Mouse (Mus musculus) left cerebral cortex, adult 2 months (tissue): ENCODE measurements around the gene Eif3c. TPM values are rescaled to one million over a fixed set of nuclear protein-coding genes. Genes with fewer than 3 reads are reported as not detected.

ENCODE experiments used
- DNase-seq, 2 experiments: peaks; one replicate each; pipeline ENCODE4 v3.0.0; 2021 to 2022; ENCODE audit warnings: low spot score in 2 of 2, mixed read lengths in 1 of 2; ENCODE audit errors: extremely low spot score in 1 of 2
- H3K27ac ChIP-seq: fragments of 200-600 bp; 2 replicates; pipeline ENCODE4 v1.8.1; 2022
- H3K4me3 ChIP-seq: fragments of 200-600 bp; 2 replicates; pipeline ENCODE4 v1.8.1; 2022
- CTCF ChIP-seq: fragments of 200-600 bp; IDR thresholded peaks from 2 replicates; pipeline ENCODE4 v1.8.1; 2022; ENCODE audit warnings: antibody characterized with exemption, mild to moderate bottlenecking, moderate library complexity
- intact Hi-C: fragments of 180-260 bp; cut with DNase I; formaldehyde crosslinking; loops from one replicate; pipeline ENCODE4 v1.15.1; 2025
- microRNA-seq, 2 experiments: library from miRNA; unstranded; fragments of <30 nt; microRNA quantifications; one replicate each; pipeline ENCODE4 v1.2.0; 2021
- total RNA-seq, 2 experiments: library from RNA; stranded (reverse); gene quantifications; 2 replicates each; pipeline ENCODE4 v1.2.3; 2021

Gene Eif3c
- total RNA-seq, 2 experiments from 2014 or later: 173 to 179 TPM

- no peak overlapping the region for H3K27ac ChIP-seq
- no peak overlapping the region for H3K4me3 ChIP-seq
- intact Hi-C loops: loop anchor here (5.0 to 10.0 kb wide), 2 partner anchors 290 to 1242 kb away; partner anchors contain the start of genes Fam57b and Ppp4c
- DNase-seq: no peak
- no peak for TF ChIP-seq CTCF
These were observed 61.3 kb downstream of the Eif3c start for GRCm38 (mm10) chr7:126504913-126505312.

- intact Hi-C loops: loop anchor here (5.0 to 10.0 kb wide), 2 partner anchors 291 to 1244 kb away; partner anchors contain the start of genes Fam57b and Ppp4c
- peak; percentile 99 for DNase-seq
- Histone ChIP-seq H3K27ac (peak within 1 kb of the TSS; percentile 98), H3K4me3 (peak within 1 kb of the TSS; percentile 100)
- TF ChIP-seq CTCF: peak; percentile 69
These were observed 62.8 kb downstream of the Eif3c start, which contains the start of gene Atxn2l for GRCm38 (mm10) chr7:126503273-126503878. Atxn2l (minus strand) TSS chr7:126503437.

- no peak for TF ChIP-seq CTCF
- intact Hi-C loops: loop anchor here (1.0 to 10.0 kb wide), 4 partner anchors 15 to 1245 kb away; partner anchors contain the start of genes Fam57b, Ppp4c, Sh2b1 and Tufm
- Histone ChIP-seq H3K27ac (peak overlapping the region; percentile 98), H3K4me3 (peak overlapping the region; percentile 100)
- DNase-seq: no peak
These were observed 63.5 kb downstream of the Eif3c start for GRCm38 (mm10) chr7:126502751-126503150.

GRCm38 (mm10) chr7:126502023-126502741, 64.0 kb downstream of the Eif3c start:
- DNase-seq: peak; percentile 91 to 93
- Histone ChIP-seq H3K4me3 (peak overlapping the region; percentile 100), H3K27ac (peak overlapping the region; percentile 98)
- no peak for TF ChIP-seq CTCF
- intact Hi-C loops: loop anchor here (1.0 to 10.0 kb wide), 4 partner anchors 15 to 1245 kb away; partner anchors contain the start of genes Fam57b, Ppp4c, Sh2b1 and Tufm

- TF ChIP-seq CTCF: no peak
- peak overlapping the region; percentile 100 for H3K4me3 ChIP-seq
- H3K27ac ChIP-seq: peak overlapping the region; percentile 98
- DNase-seq: no peak
- intact Hi-C loops: loop anchor here (1.0 to 10.0 kb wide), 4 partner anchors 14 to 1246 kb away; partner anchors contain the start of genes Fam57b, Ppp4c, Sh2b1 and Tufm
These were observed 64.6 kb downstream of the Eif3c start for GRCm38 (mm10) chr7:126501684-126502022.

- no peak for TF ChIP-seq CTCF
These were observed 66.8 kb downstream of the Eif3c start for GRCm38 (mm10) chr7:126499416-126499815.

GRCm38 (mm10) chr7:126497966-126498365, 68.2 kb downstream of the Eif3c start:
- H3K27ac ChIP-seq: no peak overlapping the region
- no peak overlapping the region for H3K4me3 ChIP-seq
- intact Hi-C loops: no loop called here
- no peak for DNase-seq
- TF ChIP-seq CTCF: no peak

More at GRCm38 (mm10) chr7:126499416-126499815, 66.8 kb downstream of the Eif3c start:
- intact Hi-C loops: no loop called here
- no peak for DNase-seq
- Histone ChIP-seq H3K27ac (no peak overlapping the region), H3K4me3 (no peak overlapping the region)

- intact Hi-C loops: no loop called here
- TF ChIP-seq CTCF: no peak
- Histone ChIP-seq H3K4me3 (no peak overlapping the region), H3K27ac (no peak overlapping the region)
- no peak for DNase-seq
These were observed 69.7 kb downstream of the Eif3c start for GRCm38 (mm10) chr7:126496475-126496874.

Small RNAs within 50 kb of the gene (microRNA-seq; reads per million reads assigned to microRNA genes)
- gene Mir7059: 4.6 to 6.0 reads per million in 2 experiments

Other genes starting within 250 kb of the Eif3c start
- gene Lat, start 196.8 kb downstream of the Eif3c start, total RNA-seq: 1 to 10 TPM in 1 of 2 experiments, under 1 TPM in 1; 0.93 to 1.2 TPM
- 10 to 100 TPM; 85.0 to 95.6 TPM for gene Spns1, start 189.0 kb downstream of the Eif3c start, total RNA-seq
- 1 to 10 TPM; 6.2 to 6.8 TPM for gene Nfatc2ip, start 169.7 kb downstream of the Eif3c start, total RNA-seq
- gene Cd19, start 151.5 kb downstream of the Eif3c start, total RNA-seq: not detected
- gene Rabep2, start 137.7 kb downstream of the Eif3c start, total RNA-seq: 10 to 100 TPM; 14.7 to 14.8 TPM
- under 1 TPM; 0.14 to 0.35 TPM for gene Atp2a1, start 103.3 kb downstream of the Eif3c start, total RNA-seq
- 10 to 100 TPM; 76.5 to 78.3 TPM for gene Sh2b1, start 91.0 kb downstream of the Eif3c start, total RNA-seq
- gene Tufm, start 79.0 kb downstream of the Eif3c start, total RNA-seq: 10 to 100 TPM; 78.0 to 93.5 TPM
- gene Atxn2l, start 63.0 kb downstream of the Eif3c start, total RNA-seq: 100 to 1,000 TPM; 131 to 139 TPM
- 1 to 10 TPM in 1 of 2 experiments, under 1 TPM in 1; 0.45 to 1.2 TPM for gene Apobr, start 18.5 kb upstream of the Eif3c start, total RNA-seq
- 10 to 100 TPM; 24.4 to 30.8 TPM for gene Cln3, start 19.4 kb upstream of the Eif3c start, total RNA-seq
- not detected for gene Il27, start 28.5 kb upstream of the Eif3c start, total RNA-seq
- 10 to 100 TPM; 17.6 to 21.0 TPM for gene Nupr1, start 64.5 kb upstream of the Eif3c start, total RNA-seq
- gene Sgf29, start 82.9 kb upstream of the Eif3c start, total RNA-seq: 10 to 100 TPM; 30.2 to 33.5 TPM
- 10 to 100 TPM; 10.8 to 13.6 TPM for gene Sult1a1, start 110.0 kb upstream of the Eif3c start, total RNA-seq
- gene Bola2, start 129.0 kb upstream of the Eif3c start, total RNA-seq: 100 to 1,000 TPM; 100 to 106 TPM
- 10 to 100 TPM; 17.9 to 21.1 TPM for gene Slx1b, start 129.4 kb upstream of the Eif3c start, total RNA-seq
- gene Coro1a, start 141.4 kb upstream of the Eif3c start, total RNA-seq: 100 to 1,000 TPM; 164 to 185 TPM
- 100 to 1,000 TPM; 155 to 166 TPM for gene Mapk3, start 193.2 kb upstream of the Eif3c start, total RNA-seq
- gene Gdpd3, start 199.9 kb upstream of the Eif3c start, total RNA-seq: 1 to 10 TPM; 2.4 to 3.4 TPM
- 100 to 1,000 TPM; 312 to 323 TPM for gene Ypel3, start 210.5 kb upstream of the Eif3c start, total RNA-seq
- gene Tbx6, start 215.1 kb upstream of the Eif3c start, total RNA-seq: 1 to 10 TPM; 1.1 to 1.2 TPM
- gene Ppp4c, start 226.1 kb upstream of the Eif3c start, total RNA-seq: 10 to 100 TPM; 50.4 TPM
- gene Fam57b, start 231.3 kb upstream of the Eif3c start, total RNA-seq: 10 to 100 TPM; 71.6 to 77.4 TPM